Mouse (Mus musculus) forebrain, embryonic 14.5 days (tissue): ENCODE measurements around the gene Asic2. TPM values are rescaled to one million over a fixed set of nuclear protein-coding genes. Genes with fewer than 3 reads are reported as not detected.

Experiments
- ATAC-seq: fragments of 200-750 bp; cut with Nextera tagmentation; 2 replicates; pipeline ENCODE4 v1.8.0; 2017; ENCODE audit warnings: mild to moderate bottlenecking, moderate library complexity
- DNase-seq: peaks from one replicate; pipeline ENCODE4 v3.0.0-alpha.2; 2015; ENCODE audit warnings: low spot score
- H3K27ac ChIP-seq: fragments of 300-500 bp; sonication (generic); 2 replicates; pipeline ENCODE4 v1.5.1; 2014; ENCODE audit warnings: low read depth, mild to moderate bottlenecking, control low read depth, low read length, moderate library complexity
- H3K27me3 ChIP-seq: fragments of 300-500 bp; sonication (generic); replicated peaks from 2 replicates; pipeline ENCODE4 v1.6.1; 2014; ENCODE audit warnings: low read length, control low read depth, mixed read lengths; ENCODE audit not compliant: control insufficient read depth, insufficient read depth
- H3K36me3 ChIP-seq: fragments of 300-500 bp; sonication (generic); 2 replicates; pipeline ENCODE4 v1.6.1; 2014; ENCODE audit warnings: low read length, control low read depth; ENCODE audit not compliant: control insufficient read depth, insufficient read depth
- H3K4me1 ChIP-seq: fragments of 300-500 bp; sonication (generic); 2 replicates; pipeline ENCODE4 v1.6.1; 2014; ENCODE audit warnings: antibody characterized with exemption, low read length, control low read depth; ENCODE audit not compliant: control insufficient read depth, insufficient read depth
- H3K4me2 ChIP-seq: fragments of 300-500 bp; sonication (generic); 2 replicates; pipeline ENCODE4 v1.6.1; 2014; ENCODE audit warnings: mild to moderate bottlenecking, control low read depth, low read length
- H3K4me3 ChIP-seq: fragments of 300-500 bp; sonication (generic); 2 replicates; pipeline ENCODE4 v1.5.1; 2014; ENCODE audit warnings: low read depth, low read length, control low read depth
- H3K9ac ChIP-seq: fragments of 300-500 bp; sonication (generic); 2 replicates; pipeline ENCODE4 v1.6.1; 2014; ENCODE audit warnings: mild to moderate bottlenecking, low read length, control low read depth, moderate library complexity
- H3K9me3 ChIP-seq: fragments of 300-500 bp; sonication (generic); replicated peaks from 2 replicates; pipeline ENCODE4 v1.6.1; 2016; ENCODE audit warnings: low read length, control low read depth, mixed read lengths; ENCODE audit not compliant: control insufficient read depth
- WGBS: fragments of 180-500 bp; shearing (Covaris S2); extraction: QIAGEN DNeasy Blood & Tissue Kit; methylation state at CpG from one replicate; pipeline ENCODE4 v1.1.7; 2014; 5-methylcytosine and 5-hydroxymethylcytosine counted together
- polyA plus RNA-seq: library from polyadenylated mRNA; unstranded; fragments of >200 nt; fragmentation: Nextera tagmentation; extraction: Ambion mirVana; gene quantifications from 2 replicates; pipeline ENCODE4 v1.2.1, GENCODE M21; 2014

The Asic2 gene
- polyA plus RNA-seq, 1 experiment from 2014 or later = 3.8 TPM

DNA sequence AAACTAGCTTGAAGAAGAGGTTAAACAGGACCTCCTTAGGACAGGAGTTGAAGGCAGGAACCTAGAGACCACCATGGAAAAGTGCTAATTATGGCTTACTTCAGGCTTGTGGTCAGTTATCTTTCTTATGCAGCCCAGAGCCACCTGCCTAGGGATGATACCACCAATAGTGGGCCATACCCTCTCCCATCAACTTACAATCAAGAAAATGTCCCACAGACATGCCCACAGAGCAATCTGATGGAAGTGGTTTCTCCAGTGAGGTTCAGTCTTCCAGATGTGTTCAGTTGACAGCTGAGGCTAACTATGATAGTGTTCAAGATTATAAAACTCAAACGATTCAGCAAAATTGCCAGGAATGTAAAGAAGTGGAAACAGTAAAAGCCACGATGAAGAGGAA is 1124.8 kb downstream of the Asic2 start:
- Histone ChIP-seq H3K4me1 (no peaks in the 10 kb centered on the region), H3K36me3 (no peaks in the 10 kb centered on the region), H3K27ac (no peak overlapping the region), H3K4me3 (no peak overlapping the region), H3K9ac (no peak overlapping the region), H3K27me3 (0 out of 2 replicates have a peak, but pooled peaks cover under 1% of the 10 kb centered on the region), H3K9me3 (no peaks in the 10 kb centered on the region), H3K4me2 (no peak overlapping the region)
- ATAC-seq = no peak
- 97% methylated on average over 2 of the region's 2 CpGs for WGBS
- no peak for DNase-seq

- no peaks in the 10 kb centered on the region for H3K27me3 ChIP-seq
- no peaks in the 10 kb centered on the region for H3K4me1 ChIP-seq
- no peak for ATAC-seq
- H3K36me3 ChIP-seq = no peaks in the 10 kb centered on the region
- no peak overlapping the region for H3K4me3 ChIP-seq
- no peak overlapping the region for H3K27ac ChIP-seq
- DNase-seq = no peak
- 69% methylated on average over 1 of the region's 1 CpGs for WGBS
- H3K9ac ChIP-seq = no peak overlapping the region
- H3K9me3 ChIP-seq = no peaks in the 10 kb centered on the region
- H3K4me2 ChIP-seq = no peak overlapping the region
These were observed 1129.5 kb downstream of the Asic2 start for GRCm38 (mm10) chr11:80838724-80839123.

GRCm38 (mm10) chr11:80835841-80836240 is 1132.4 kb downstream of the Asic2 start:
- WGBS = 83% methylated on average over 4 of the region's 4 CpGs
- Histone ChIP-seq H3K4me2 (no peak overlapping the region), H3K4me1 (no peaks in the 10 kb centered on the region), H3K27me3 (no peaks in the 10 kb centered on the region), H3K36me3 (no peaks in the 10 kb centered on the region), H3K4me3 (no peak overlapping the region), H3K9ac (no peak overlapping the region), H3K27ac (no peak overlapping the region), H3K9me3 (no peaks in the 10 kb centered on the region)
- ATAC-seq = no peak
- no peak for DNase-seq

GRCm38 (mm10) chr11:80835395-80835794 is 1132.9 kb downstream of the Asic2 start:
- H3K27ac ChIP-seq = no peak overlapping the region
- no peaks in the 10 kb centered on the region for H3K9me3 ChIP-seq
- no peak overlapping the region for H3K4me3 ChIP-seq
- DNase-seq = no peak
- no peak overlapping the region for H3K9ac ChIP-seq
- no peaks in the 10 kb centered on the region for H3K27me3 ChIP-seq
- 93% methylated on average over 2 of the region's 2 CpGs for WGBS
- H3K36me3 ChIP-seq = no peaks in the 10 kb centered on the region
- H3K4me2 ChIP-seq = no peak overlapping the region
- ATAC-seq = no peak
- H3K4me1 ChIP-seq = no peaks in the 10 kb centered on the region

Other genes with a start within 250 kb of the Asic2 start
- gene 5530401A14Rik, start 107.8 kb downstream of the Asic2 start, polyA plus RNA-seq = 0.08 and 0.17 TPM in 2 replicates
- 0.93 TPM in 1 of 2 replicates, not detected in the other for gene Ccl2, start 67.1 kb upstream of the Asic2 start, polyA plus RNA-seq
- gene Gm17268, start 70.1 kb upstream of the Asic2 start, polyA plus RNA-seq = not detected in 2 replicates
- gene Ccl7, start 77.3 kb upstream of the Asic2 start, polyA plus RNA-seq = 0.38 and 0.98 TPM in 2 replicates
- gene Ccl11, start 89.4 kb upstream of the Asic2 start, polyA plus RNA-seq = not detected in 2 replicates
- 1.7 and 1.8 TPM in 2 replicates for gene Ccl12, start 133.4 kb upstream of the Asic2 start, polyA plus RNA-seq
- gene Ccl8, start 146.7 kb upstream of the Asic2 start, polyA plus RNA-seq = not detected in 2 replicates